Mouse (Mus musculus): ENCODE data around the gene Pgap3.

Gene Pgap3

DNA sequence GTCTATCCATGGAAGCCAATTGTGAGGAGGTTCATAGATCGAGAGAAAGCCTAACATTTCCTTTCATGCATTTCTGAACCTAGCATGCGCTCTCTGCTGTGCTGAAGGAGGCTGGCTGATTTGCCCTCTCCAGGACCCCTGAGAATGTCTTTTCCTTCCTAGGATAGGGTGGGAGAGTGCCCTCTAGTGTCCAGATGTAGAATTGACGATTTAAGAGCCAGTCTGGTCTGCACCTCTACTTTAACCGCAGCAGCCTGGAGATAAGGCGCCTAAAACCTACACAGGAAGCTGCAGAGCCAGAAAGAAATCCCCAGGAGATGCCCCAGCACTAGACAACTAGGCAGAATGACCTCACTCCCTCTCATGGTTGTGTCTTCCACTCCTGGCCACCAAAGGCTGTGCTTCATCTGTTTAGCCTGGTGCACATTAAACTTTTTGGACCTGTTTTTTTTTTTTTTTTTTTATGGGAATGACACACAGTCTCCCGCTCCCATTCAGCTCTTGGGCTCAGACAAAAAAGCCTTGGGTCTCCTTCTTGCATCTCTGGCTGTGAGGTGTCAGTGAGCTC is 44.5 kb downstream of the Pgap3 start:
- peak; percentile 94 for DNase-seq (ENCODE audit: low read depth)

DNA sequence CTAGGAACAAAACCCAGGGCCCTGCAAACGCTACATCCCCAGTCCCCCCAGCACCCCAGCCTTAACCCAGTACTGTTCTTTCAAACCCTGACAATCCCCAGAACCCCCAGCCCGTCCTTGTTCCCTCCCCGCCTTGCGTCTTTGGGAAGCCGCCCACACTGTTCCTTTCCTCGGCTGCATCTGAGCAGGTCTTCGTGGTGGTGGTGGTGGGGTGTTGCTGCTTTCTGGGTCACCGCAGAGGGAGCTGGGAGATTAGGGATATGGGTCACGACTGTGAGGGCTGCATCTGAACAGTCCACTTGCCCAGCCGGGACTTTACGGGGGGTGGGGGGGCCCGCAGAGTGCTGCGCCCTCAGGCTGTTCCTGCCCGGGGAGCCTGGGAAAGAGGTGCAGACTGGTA is 45.8 kb downstream of the Pgap3 start:
- DNase-seq (ENCODE audit: low read depth) = no peak

DNA sequence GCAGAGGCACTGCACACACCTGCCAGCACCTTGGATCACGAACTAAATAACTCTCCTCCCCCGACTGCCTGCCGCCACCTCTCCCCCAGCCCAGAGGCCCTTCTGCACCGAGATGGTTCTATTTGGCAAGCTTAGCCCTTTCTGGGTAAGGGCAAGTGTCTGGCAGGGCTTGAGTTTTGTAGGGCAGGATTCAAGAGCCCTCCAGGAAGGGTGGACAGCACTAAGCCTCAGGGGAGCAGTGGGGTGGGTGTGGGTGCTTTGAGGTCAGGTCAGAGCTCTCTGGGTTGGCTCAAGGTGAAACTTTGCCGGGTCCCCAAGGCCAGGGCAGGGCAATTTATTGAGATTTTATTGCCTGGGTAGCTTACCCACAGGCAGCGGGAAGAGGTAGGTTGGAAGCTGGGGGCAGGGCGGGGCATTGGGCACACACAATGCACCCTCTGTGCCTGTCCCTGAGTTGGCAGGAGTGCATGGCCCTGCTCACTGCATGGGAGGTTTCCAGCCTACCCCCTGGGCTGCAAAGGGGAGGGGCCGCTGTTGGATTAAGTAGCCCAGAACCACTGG is 46.6 kb downstream of the Pgap3 start:
- DNase-seq (ENCODE audit: low read depth) = no peak

DNA sequence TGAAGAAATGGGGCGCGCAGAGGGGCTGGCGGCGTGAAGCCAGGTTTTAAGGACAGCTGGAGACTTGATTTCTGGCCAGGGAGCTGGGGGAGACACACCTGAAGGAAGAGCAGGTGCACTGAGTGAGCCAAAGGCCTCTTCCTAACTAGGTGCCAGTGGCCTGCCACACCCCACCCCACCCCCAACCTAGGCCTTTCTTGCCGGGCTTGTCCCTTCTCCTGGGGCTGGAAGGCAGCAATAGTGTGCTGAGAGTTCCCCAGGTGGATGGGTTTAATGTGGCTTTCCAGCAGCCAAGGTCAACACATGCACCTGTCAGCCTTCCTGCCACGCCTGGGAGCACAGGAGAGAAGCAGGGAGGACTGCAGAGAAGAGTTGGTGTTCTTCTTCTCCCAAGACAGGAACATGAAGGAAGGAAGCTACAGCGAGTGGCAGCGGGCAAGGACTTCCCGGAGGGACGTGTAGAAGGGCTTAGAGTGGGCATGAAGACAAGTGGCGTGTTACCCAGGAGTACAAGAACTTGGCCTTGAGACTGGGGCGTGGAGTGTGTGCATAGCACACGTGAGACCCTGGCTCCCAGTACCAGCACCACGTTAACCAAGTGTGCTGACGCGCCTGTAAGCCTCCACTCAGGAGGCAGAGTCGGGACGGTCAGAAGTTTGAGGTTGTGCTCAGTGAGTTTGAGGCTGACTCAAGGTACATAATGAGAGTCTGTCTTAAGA is 47.9 kb downstream of the Pgap3 start:
- DNase-seq (ENCODE audit: low read depth) = no peak

DNA sequence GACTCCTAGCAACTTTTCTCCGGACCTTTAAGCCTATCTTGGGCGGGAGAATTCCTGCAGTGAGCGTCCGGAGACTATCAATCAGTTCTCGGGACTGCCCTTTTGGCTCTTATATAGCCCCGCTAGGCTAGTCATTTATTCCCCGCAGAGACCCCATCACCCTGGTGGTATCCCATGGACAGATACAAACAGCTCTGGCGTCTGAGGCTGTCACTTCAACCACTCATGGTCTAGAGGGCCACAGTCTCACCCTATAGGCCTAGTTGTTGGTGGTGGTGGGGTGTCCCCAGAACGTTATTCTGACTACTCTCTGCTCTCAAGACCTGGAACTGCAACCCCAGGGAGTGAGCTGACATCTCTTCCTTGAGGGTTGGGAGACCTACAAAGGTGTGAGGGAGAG is 51.0 kb downstream of the Pgap3 start:
- no peak for DNase-seq (ENCODE audit: low read depth)

DNA sequence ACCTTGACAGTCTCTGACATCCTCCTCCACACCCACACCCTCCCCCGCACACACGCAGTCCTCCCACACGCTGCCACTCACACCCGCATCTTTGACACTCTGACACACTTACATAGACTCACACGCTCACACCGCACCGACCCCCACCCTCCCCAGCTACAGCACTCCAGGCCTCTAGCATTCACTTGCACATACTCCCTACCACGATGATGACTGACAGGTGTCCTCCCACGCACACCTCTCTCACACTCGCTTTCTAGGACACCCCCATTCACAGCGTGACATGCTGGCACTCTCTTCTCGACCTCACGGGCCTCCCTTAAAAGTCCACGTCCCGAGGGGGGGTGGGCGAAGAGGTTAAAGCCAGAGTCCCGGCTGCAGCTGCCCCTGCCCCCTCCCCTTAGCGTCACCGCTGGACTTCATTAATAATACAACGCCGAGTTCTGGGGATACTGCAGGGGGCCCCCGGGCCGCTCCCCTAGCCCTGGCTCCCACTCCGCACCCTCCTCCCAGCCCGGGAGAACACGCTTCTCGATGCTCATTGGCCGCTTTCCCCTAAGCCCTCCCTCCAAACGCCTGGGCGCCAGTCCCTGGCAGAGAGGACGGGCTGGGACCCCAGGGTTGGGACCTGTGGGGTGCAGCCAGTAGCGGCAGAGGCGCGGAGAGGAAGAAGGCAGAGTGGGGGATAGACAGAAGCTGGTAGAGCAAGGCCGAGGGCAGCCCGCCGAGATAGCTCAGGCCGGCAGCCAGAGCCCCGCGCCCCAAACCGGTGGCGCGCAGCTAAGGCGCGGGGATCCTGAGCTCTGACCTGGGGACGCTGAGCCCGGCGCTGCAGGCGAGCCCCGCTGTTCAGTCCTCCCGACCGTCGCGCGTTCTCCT is 52.0 kb downstream of the Pgap3 start, which contains the start of gene Ppp1r1b:
Ppp1r1b (plus strand) TSS at position 322 of the 879 bp plus-strand sequence.
- no peak for DNase-seq (ENCODE audit: low read depth)

DNA sequence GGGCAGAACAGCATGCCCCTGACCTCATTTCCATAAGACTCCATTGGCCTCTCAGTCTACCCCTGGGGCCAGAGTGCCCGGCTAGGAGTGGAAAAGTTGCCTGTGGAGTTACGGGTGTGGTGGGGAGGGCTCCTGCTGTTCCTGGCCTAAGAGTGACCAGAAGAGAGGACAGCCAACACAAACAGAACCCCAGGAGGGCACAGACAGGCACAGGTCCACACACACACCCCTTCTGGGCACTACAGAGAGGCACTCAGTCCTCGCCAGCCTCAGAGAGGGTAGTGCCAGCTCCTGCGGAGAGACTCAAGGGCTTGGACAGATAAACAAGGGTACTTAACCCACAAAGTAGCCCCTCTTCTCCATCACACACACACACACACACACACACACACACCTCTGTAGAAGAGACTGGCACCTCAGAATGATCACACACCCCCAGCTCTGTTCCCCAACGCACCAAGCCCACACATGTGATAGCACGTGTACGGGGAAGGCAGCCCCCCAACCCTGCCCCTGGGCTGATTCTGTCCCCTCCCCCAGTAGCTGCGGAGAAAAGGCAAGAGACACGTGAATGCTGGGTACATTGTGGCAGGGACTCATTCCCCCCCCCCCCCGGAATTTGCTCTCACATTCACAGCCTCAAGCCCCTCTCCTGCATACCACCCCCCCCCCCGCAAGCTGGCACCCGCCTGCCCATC is 52.8 kb downstream of the Pgap3 start:
- no peak for DNase-seq (ENCODE audit: low read depth)

DNA sequence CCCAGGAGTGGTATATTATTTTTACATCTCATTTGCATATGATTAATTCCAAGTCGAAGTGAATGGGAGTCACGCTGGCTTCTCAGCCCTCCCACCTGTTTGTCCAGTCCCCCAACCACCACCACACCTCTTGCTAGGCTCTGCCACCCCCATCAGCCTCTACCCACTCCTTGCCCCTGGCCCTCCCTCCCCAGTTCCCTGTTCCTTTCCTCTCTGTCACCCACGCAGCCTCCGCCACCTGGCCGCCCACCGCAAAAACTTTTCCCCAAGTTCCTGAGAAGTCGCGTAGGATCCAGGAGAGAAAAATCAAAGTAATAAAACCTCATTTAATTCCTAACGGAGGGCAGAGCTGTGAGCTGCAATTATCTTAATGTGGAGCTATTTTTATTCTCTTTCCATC is 54.1 kb downstream of the Pgap3 start:
- DNase-seq (ENCODE audit: low read depth) = no peak

DNA sequence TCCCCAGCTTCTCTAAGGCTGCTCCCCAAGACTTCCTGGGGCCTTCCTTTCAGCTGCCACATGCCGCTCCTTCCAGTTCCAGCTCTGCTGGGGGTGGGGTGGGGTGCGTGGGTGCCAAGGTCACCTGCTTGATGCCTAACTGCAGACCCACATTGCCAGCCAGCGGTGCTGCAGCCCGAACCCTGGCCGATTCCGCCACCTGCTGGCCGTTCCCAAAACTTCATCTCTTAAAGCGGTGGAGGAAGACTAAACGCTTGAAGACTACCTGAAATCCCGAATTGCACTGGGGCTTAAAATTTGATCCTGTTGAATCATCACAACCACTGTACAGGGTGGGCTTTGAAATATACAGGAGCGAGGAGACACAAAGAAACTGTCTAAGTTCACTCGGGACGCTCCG is 55.0 kb downstream of the Pgap3 start:
- DNase-seq (ENCODE audit: low read depth) = peak; percentile 66

DNA sequence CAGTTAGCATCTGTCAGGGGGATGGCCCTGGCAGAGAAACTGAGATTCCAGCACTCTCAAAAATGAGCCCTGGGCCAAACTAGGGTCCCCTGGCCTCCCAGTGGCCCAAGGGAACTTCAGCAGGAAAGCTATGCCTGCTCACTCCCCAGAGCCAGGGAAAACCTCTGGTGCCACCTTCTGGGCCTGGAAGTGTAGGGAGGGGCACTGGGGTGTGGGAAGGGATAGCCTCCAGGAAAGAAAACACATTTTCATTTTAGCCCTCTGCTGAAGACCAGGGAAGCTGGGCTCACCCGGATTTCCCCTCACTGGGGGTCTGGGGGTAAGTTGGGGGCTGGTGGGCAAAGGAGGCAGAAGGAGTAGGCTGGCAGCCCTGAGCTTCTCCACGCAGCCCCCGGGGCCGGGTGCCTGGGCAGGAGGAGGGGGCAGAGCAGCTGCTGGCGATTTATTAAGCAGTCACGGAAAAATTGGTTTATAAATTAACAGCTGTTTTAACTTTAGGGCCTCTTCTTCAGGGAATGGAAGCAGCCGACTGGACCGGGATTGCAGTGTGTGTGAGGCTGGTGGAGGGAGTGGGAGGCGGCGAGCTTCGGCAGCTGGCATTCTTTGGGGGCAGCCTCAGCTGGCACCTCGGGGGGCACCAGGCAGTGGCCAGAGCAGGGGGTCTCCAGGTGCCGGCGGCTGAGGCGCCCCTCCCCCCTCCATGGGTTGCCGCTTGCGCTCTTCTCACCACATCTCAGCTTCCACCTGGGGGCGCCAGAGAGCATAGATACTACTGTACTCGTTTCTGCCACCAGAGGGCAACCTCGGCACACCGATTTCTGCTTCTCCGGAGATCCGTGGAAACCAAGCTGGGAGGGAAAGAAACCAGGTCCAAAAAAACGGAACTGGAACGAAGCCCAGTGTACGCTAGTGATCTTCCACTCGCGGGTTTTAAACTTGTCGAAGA is 58.0 kb downstream of the Pgap3 start:
- DNase-seq (ENCODE audit: low read depth) = peak; percentile 86

DNA sequence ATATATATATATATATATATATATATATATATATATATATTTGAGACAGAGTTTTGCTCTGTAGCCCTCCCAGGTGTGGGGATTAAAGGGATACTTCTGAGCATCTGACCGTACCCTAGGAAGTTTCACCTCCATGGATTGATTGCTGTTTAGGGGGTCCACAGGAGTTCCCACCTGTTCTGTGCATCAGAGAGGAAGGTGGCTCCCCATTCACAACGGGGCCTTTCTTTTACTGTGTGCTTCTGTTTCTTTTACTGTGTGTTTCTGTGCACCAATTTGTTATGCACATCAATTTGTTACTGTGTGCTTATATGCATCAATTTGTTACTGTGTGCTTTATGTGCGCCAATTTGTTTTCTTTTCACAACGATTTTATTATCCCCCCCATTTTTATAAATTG is 59.1 kb downstream of the Pgap3 start:
- no peak for DNase-seq (ENCODE audit: low read depth)

DNA sequence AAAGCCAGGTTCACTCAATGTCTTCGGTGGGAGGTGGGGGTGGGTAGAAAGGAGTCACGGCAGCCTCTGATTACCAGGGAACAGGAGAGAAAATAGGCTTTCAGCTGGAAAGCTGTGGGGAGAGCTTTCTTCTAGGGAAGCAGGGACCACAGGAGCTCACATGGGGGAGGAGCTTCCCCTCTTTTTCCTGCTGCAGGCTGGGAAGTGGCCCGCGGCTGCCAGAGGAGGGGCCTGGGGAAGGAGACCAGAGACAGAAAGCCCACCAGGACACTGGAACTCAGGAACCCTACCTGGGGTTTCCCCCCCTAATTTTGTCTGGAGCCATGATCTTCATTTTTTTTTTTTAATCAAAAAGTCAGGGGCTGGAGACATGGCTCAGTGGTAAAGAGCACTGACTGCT is 59.7 kb downstream of the Pgap3 start:
- DNase-seq (ENCODE audit: low read depth) = no peak

DNA sequence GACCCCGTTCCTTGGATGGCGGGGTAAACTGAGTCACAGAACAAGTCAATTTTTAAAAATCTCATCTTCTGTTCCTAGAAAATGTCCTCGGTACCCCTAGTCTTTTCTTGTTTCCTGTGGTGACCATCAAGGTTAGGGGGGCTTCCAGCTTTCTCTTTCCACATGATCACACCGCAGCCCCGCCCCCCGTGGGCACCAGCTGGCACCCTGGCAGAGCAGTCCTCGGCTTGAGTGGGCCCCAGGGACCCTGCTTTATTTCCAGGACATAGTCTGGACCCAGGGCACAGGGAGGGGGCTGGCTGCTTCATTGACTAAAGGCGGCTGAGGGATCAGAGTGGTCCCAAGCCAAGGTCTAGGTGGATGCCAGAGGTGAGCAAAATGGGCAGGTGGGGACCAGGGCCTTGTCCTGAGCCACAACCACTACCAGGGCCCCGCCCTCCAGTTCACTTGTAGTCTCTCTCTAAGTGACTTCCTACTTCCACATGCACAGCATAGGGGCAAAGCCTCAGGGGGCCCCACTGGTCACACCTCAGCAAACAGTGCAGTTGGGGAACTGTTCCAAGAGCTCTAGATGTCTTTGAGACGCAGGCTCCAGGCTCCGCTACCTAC is 60.5 kb downstream of the Pgap3 start:
- no peak for DNase-seq (ENCODE audit: low read depth)

DNA sequence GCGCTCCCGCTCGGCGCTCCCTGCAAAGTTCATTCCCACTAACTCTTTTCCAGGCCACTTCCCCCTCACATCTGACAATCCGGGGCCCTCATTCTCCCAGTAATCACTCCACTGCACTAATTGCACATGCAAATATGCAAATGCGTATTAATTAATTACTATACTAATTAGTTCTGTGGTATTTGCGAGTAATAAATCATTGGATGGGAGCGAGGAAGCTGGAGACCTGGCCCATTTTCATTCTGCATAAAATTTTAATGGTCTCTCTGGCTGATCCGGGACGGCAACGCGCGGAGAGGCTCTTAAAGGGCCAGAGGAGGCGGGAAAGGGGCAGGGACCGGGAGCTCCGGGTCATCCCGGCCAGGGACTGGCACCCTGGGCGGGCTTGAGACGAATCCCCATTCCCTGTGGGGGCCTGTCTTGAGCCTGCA is 61.2 kb downstream of the Pgap3 start:
- DNase-seq (ENCODE audit: low read depth) = no peak

Data from 416B (cell line).